Mouse (Mus musculus): Measurements from ENCODE around the gene Nutm1.

Gene Nutm1

DNA sequence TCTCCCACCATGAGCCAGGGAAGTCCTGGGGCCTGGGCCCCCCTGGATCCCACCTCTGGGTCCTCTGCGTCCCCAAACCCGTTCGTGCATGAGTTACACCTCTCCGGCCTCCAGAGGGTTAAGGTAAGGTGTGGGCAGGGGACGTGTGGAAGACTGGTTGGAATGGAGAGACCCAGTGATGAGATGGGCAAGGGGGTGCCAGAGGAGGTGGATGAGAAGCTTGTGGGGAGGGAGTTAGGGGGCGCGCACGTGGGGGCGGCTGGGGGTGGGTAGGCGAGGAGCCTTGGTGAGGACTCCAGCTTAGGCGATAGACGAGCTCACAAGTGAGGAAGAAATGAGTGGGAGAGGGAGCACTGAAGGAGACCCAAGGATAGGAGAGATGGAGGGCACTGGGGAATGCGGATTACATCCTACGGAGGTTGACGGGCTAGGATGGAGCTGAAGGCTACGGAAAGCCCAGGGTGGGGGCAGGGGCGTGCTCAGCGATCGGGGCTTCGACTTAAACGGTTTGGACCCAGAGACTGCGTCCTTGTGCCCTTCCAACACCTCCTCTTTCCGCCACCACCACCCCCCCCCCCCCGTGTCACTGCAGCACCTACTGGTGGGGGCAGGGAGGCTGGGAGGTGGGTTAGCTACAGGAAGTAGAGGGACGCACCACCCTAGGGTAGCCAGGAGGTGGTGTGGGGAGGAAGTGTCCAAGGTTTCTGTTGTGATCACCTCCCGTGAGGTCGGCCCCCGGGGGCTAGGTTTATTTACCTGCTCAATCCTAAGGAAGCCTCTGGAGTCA, 19.0 kb downstream of the Nutm1 start:
- no peaks in the 10 kb centered on the region for H3K27me3 ChIP-seq (ENCODE audit: control insufficient read depth, insufficient read depth, low read length, poor library complexity, severe bottlenecking)
- H3K36me3 ChIP-seq (ENCODE audit: control insufficient read depth, insufficient read depth, low read length, poor library complexity, severe bottlenecking) = no peaks in the 10 kb centered on the region
- peak; percentile 58 for DNase-seq (ENCODE audit: low read depth, low spot score)

DNA sequence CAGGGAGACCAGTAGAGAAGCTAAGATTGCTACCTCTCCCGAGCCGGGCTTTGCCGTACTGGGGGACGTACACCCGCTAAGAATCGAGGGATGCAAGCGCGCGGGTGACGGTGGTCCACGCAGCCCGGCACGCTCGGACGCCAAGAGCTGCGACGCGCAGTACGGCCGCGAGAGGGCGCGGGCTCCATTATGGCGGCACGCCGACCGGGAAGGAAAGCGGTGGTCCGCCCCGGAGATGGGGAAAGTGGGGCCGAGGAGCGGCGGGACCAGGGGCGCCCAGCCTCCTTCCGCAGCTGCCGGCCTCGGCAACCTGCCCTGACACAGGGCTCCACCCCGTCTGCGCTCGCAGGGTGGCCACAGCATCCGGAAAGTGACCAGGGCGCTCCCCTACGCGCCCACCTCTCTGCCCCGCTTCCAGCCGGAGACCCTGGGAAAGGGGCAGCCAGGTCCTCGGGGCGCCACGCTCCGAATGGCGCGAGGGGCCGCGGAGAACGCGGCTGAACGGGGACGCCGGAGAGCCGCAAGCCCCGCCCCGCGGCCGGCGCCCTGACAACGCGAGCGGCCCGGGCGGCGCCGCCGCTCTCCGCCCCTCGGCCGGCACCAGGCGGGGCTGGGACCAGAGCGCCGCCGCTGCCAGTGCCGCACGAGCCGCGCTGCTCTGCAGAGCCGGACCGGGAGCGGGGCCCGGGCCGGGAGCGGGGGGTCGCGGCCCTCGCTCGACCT, 19.7 kb downstream of the Nutm1 start, which contains the start of gene Lpcat4:
Lpcat4 (plus strand) TSS at position 257 of the 723 bp plus-strand sequence.
- DNase-seq (ENCODE audit: low read depth, low spot score) = peak; percentile 86
- Histone ChIP-seq H3K27me3 (ENCODE audit: control insufficient read depth, insufficient read depth, low read length, poor library complexity, severe bottlenecking) (no peaks in the 10 kb centered on the region), H3K36me3 (ENCODE audit: control insufficient read depth, insufficient read depth, low read length, poor library complexity, severe bottlenecking) (no peaks in the 10 kb centered on the region)

DNA sequence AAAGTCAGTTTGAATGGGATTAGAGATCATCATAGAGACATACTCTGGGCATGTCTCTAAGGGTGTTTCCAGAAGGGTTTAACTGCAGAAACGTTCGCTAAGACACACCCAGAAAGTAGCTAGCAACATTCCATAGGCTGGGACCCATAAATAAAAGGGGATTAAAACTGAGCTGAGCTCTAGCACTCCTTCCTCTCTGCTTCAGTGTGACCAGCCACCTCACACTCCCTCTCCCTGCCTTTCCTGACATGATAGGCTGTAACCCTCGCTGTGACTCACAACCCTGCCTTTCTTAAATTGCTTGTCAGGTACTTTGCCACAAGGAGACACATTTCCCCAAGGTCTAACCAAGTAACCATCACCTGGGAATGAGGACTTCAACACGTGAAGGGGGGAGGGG, 21.1 kb downstream of the Nutm1 start:
- no peaks in the 10 kb centered on the region for H3K36me3 ChIP-seq (ENCODE audit: control insufficient read depth, insufficient read depth, low read length, poor library complexity, severe bottlenecking)
- H3K27me3 ChIP-seq (ENCODE audit: control insufficient read depth, insufficient read depth, low read length, poor library complexity, severe bottlenecking) = no peaks in the 10 kb centered on the region
- peak; percentile 6 for DNase-seq (ENCODE audit: low read depth, low spot score)

DNA sequence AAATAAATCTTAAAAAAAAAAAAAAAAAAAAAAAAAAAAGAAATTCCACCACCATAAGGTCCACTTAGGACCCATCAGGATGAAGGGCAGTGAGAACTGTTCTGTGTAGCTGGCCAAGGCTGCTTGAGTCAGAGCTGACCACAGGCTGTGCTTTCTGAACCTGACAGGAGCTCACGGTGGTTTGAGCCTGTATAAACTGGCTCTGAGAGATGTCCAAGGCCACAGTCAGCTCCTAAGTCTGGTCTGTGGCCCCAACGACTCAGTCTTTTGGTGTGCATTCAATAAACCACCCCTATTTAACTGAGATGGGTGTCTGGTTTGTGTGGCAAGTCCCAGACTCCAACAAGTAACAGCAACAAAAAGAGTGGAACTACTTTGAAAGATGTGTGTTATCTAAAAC, 22.5 kb downstream of the Nutm1 start:
- no peak for DNase-seq (ENCODE audit: low read depth, low spot score)
- Histone ChIP-seq H3K36me3 (ENCODE audit: control insufficient read depth, insufficient read depth, low read length, poor library complexity, severe bottlenecking) (no peaks in the 10 kb centered on the region), H3K27me3 (ENCODE audit: control insufficient read depth, insufficient read depth, low read length, poor library complexity, severe bottlenecking) (no peaks in the 10 kb centered on the region)

DNA sequence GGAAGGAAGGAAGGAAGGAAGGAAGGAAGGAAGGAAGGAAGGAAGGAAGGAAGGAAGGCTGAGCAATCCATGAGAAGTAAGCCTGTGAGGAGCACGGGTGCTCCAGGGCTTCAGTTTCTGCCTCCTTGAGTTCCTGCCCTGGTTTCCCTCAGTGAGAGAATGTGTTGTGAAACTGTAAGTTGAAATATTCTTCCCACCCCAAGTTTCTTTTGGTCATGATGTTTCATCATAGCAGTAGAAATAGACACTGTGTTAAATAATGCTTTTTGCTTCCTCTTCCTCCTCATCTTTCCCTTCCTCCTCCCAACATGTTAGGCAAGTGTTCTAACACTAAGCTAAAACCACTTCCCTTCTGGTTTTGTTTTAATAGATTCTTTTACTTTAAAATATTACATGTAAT, 26.5 kb downstream of the Nutm1 start:
- Histone ChIP-seq H3K36me3 (ENCODE audit: control insufficient read depth, insufficient read depth, low read length, poor library complexity, severe bottlenecking) (no peaks in the 10 kb centered on the region), H3K27me3 (ENCODE audit: control insufficient read depth, insufficient read depth, low read length, poor library complexity, severe bottlenecking) (no peaks in the 10 kb centered on the region)
- DNase-seq (ENCODE audit: low read depth, low spot score) = no peak

DNA sequence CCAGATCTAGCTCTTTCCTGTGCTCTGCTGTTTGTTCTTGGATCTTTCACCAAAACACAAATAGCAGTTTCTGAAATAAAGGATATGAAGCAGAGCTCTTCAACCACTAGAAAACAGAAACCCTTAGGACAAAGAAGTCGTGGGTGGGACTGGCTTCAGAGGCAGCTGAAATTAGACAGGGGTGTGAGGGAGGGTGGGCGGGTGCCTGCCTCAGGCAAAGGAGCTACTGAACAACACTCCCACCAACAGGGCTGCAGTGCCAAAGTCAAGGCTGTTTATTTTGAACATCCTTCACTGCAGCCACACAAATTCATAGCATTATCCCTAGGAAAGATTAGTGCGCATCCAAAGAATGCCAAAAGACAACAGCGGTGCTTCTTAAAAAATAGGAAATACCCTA, 34.7 kb downstream of the Nutm1 start:
- no peaks in the 10 kb centered on the region for H3K36me3 ChIP-seq (ENCODE audit: control insufficient read depth, insufficient read depth, low read length, poor library complexity, severe bottlenecking)
- no peaks in the 10 kb centered on the region for H3K27me3 ChIP-seq (ENCODE audit: control insufficient read depth, insufficient read depth, low read length, poor library complexity, severe bottlenecking)
- DNase-seq (ENCODE audit: low read depth, low spot score) = no peak

DNA sequence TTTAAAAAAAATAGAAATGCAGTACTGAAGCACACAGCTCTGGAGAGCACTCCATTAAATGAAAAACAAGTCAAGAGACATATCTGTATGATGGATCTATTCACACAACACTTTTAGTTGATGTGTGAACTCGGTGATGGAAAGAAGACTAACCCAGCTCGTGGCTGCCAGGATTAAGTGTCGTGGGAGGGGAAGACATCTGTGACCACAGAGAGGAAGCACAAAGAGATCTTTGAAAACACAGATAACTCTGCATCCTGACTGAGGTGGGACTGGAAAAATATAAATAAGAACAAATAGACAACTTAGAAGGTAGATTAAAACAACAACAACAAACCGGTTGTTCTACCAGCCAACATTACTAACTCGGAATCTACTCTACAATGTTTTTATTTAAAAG, 36.5 kb downstream of the Nutm1 start:
- no peak for DNase-seq (ENCODE audit: low read depth, low spot score)
- Histone ChIP-seq H3K36me3 (ENCODE audit: control insufficient read depth, insufficient read depth, low read length, poor library complexity, severe bottlenecking) (no peaks in the 10 kb centered on the region), H3K27me3 (ENCODE audit: control insufficient read depth, insufficient read depth, low read length, poor library complexity, severe bottlenecking) (no peaks in the 10 kb centered on the region)

DNA sequence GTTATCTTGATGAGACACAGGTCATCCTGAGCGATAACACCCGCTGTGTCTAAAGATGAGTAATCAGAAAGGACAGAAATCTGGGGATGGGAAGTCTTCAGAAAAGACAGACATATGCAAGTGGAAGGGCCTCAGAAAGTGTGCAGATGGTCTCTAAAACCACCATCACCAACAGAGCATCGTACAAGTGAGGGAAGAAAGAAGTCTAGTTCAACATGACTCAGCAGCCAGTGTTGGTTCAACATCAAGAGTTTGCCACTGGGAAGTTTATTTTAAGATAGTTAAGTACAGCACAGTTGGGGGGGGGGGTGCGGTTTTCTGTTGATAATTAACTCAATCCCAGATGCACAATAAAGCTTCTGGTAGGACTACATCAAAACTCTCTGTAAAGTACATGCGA, 38.2 kb downstream of the Nutm1 start:
- Histone ChIP-seq H3K36me3 (ENCODE audit: control insufficient read depth, insufficient read depth, low read length, poor library complexity, severe bottlenecking) (no peaks in the 10 kb centered on the region), H3K27me3 (ENCODE audit: control insufficient read depth, insufficient read depth, low read length, poor library complexity, severe bottlenecking) (no peaks in the 10 kb centered on the region)
- no peak for DNase-seq (ENCODE audit: low read depth, low spot score)

DNA sequence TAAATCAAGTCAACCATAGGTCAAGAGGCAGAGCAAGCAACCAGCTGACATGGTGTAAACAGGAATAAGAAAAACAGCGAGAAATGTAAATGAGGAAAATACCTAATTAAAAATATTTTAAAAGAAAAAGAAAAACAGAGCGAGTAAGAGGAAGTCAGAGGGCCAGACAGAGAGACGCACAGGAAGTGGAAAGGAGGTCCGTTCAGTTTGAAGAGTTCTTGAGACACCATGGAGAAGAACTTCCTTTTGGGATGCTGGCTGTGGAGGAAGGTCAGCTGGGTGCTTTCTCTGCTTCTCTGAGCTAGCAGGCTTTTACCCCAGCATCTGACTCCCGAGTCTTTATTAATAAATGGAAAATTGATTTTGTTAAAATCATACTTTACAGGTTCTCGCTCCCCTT, 41.5 kb downstream of the Nutm1 start:
- Histone ChIP-seq H3K36me3 (ENCODE audit: control insufficient read depth, insufficient read depth, low read length, poor library complexity, severe bottlenecking) (no peaks in the 10 kb centered on the region), H3K27me3 (ENCODE audit: control insufficient read depth, insufficient read depth, low read length, poor library complexity, severe bottlenecking) (no peaks in the 10 kb centered on the region)
- DNase-seq (ENCODE audit: low read depth, low spot score) = no peak

DNA sequence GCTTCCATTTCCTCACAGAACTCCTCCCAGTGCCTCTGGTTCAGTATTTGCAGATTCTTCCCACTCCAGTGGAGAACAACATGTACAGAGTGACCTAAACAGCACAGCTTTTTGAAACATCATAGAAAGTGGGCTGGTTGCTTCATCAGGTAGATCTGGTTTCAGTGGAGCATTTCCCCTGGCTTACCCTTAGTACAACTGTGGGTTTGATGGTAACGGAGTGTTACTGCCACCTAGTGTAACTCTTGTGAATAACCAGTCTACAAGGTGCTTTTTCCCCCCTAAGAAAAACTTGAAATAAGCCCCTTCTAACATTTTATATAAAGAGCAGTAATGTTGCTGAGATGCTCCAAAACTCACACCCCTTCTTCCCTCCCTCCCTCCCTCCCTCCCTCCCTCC, 43.1 kb downstream of the Nutm1 start:
- DNase-seq (ENCODE audit: low read depth, low spot score) = peak; percentile 56
- H3K36me3 ChIP-seq (ENCODE audit: control insufficient read depth, insufficient read depth, low read length, poor library complexity, severe bottlenecking) = no peaks in the 10 kb centered on the region
- no peaks in the 10 kb centered on the region for H3K27me3 ChIP-seq (ENCODE audit: control insufficient read depth, insufficient read depth, low read length, poor library complexity, severe bottlenecking)

DNA sequence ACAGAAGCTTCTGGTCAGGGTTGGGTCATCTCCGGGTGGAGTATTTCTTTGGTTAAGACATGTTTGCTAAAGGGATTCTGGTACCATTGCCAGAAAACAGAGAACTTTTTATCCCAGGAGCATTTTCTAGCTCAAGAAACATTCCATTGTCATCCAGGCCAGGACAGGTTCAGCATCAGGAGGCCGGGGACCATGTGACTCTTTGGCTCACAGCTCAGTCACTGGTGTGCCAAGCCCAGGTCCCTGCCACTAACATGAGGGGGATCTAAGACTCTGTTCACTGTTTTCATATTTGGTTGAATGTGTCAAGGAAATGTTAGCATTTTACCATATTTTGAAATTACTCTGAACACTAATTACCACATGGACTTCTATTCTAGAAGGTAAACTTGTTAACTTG, 48.4 kb downstream of the Nutm1 start:
- H3K36me3 ChIP-seq (ENCODE audit: control insufficient read depth, insufficient read depth, low read length, poor library complexity, severe bottlenecking) = no peaks in the 10 kb centered on the region
- no peaks in the 10 kb centered on the region for H3K27me3 ChIP-seq (ENCODE audit: control insufficient read depth, insufficient read depth, low read length, poor library complexity, severe bottlenecking)
- DNase-seq (ENCODE audit: low read depth, low spot score) = no peak

DNA sequence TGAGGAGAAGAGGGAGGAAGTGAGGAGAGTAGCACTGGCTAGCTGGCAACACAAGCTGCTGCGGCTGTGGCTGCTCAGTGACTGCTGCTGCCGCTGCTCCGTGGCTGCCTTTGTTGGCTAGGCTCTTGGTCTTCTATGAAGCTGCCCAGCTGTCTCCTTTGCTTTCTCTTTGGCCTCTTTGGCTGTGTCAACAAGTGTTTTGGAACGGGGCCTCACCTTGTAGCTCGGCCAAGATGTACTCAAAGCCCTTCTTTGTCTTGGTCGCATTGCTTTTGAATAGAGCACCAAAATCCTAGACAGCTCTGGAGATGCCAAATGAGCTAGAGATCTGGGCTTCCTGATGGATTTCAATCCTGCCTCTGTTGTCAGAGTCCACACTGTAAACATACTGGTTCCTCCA, 48.9 kb downstream of the Nutm1 start:
- DNase-seq (ENCODE audit: low read depth, low spot score) = no peak
- no peaks in the 10 kb centered on the region for H3K36me3 ChIP-seq (ENCODE audit: control insufficient read depth, insufficient read depth, low read length, poor library complexity, severe bottlenecking)
- no peaks in the 10 kb centered on the region for H3K27me3 ChIP-seq (ENCODE audit: control insufficient read depth, insufficient read depth, low read length, poor library complexity, severe bottlenecking)

DNA sequence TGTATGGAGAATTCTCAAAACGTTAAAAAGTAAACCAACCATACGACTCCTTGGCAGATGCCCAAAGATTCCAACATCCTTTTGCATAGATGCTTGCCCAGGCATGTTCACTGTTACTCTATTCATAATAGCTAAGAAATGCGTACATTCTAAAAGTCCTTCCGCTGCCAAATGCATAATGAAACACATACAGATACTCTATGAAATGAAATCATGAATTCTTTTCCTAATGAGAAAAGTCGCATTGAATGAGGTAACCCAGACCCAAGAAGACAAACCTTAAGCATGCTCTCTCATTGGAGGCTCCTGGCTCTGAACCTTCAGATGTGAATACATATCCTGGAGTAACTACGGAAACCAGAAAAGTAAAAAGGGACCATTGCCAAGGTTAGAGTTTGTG, 56.0 kb downstream of the Nutm1 start:
- DNase-seq (ENCODE audit: low read depth, low spot score) = no peak
- Histone ChIP-seq H3K36me3 (ENCODE audit: control insufficient read depth, insufficient read depth, low read length, poor library complexity, severe bottlenecking) (no peaks in the 10 kb centered on the region), H3K27me3 (ENCODE audit: control insufficient read depth, insufficient read depth, low read length, poor library complexity, severe bottlenecking) (no peaks in the 10 kb centered on the region)

Measured in splenic B cell, adult 2 months (primary cell).